Mouse (Mus musculus) hindbrain, embryonic 13.5 days (tissue): Measurements from ENCODE around the gene Nup93. TPM values are rescaled to one million over a fixed set of nuclear protein-coding genes. Genes with fewer than 3 reads are reported as not detected.
A peak's percentile ranks its signal among the peaks of the same experiment; 100 is the strongest.

ENCODE experiments used
- ATAC-seq: fragments of 200-750 bp; cut with Nextera tagmentation; 2 replicates; pipeline ENCODE4 v1.8.0; 2017; ENCODE audit warnings: moderate TSS enrichment; ENCODE audit not compliant: low FRiP score
- H3K27ac ChIP-seq: fragments of 300-500 bp; sonication (generic); 2 replicates; pipeline ENCODE4 v1.5.1; 2015; ENCODE audit warnings: inconsistent platforms, mild to moderate bottlenecking, moderate library complexity
- H3K27me3 ChIP-seq: fragments of 300-500 bp; sonication (generic); 2 replicates; pipeline ENCODE4 v1.6.1; 2015; ENCODE audit warnings: mild to moderate bottlenecking, inconsistent platforms
- H3K36me3 ChIP-seq: fragments of 300-500 bp; sonication (generic); 2 replicates; pipeline ENCODE4 v1.6.1; 2015; ENCODE audit warnings: mild to moderate bottlenecking, inconsistent platforms
- H3K4me1 ChIP-seq: fragments of 300-500 bp; sonication (generic); replicated peaks from 2 replicates; pipeline ENCODE4 v1.6.1; 2015; ENCODE audit warnings: inconsistent platforms
- H3K4me2 ChIP-seq: fragments of 300-500 bp; sonication (generic); 2 replicates; pipeline ENCODE4 v1.6.1; 2015; ENCODE audit warnings: inconsistent platforms, mild to moderate bottlenecking, moderate library complexity
- H3K4me3 ChIP-seq: fragments of 300-500 bp; sonication (generic); 2 replicates; pipeline ENCODE4 v1.5.1; 2015; ENCODE audit warnings: mild to moderate bottlenecking, inconsistent platforms
- H3K9ac ChIP-seq: fragments of 300-500 bp; sonication (generic); 2 replicates; pipeline ENCODE4 v1.6.1; 2015; ENCODE audit warnings: mild to moderate bottlenecking, inconsistent platforms
- H3K9me3 ChIP-seq: fragments of 300-500 bp; sonication (generic); 2 replicates; pipeline ENCODE4 v1.6.1; 2016; ENCODE audit warnings: inconsistent platforms
- WGBS: fragments of 180-500 bp; shearing (Covaris S2); methylation state at CpG from one replicate; pipeline ENCODE4 v1.1.7; 2015; 5-methylcytosine and 5-hydroxymethylcytosine counted together
- polyA plus RNA-seq: library from polyadenylated mRNA; unstranded; fragments of >200 nt; fragmentation: Nextera tagmentation; extraction: Ambion mirVana; gene quantifications from 2 replicates; pipeline ENCODE4 v1.2.1, GENCODE M21; 2015

Nup93 gene
- polyA plus RNA-seq, 1 experiment from 2014 or later = 66.5 TPM

DNA sequence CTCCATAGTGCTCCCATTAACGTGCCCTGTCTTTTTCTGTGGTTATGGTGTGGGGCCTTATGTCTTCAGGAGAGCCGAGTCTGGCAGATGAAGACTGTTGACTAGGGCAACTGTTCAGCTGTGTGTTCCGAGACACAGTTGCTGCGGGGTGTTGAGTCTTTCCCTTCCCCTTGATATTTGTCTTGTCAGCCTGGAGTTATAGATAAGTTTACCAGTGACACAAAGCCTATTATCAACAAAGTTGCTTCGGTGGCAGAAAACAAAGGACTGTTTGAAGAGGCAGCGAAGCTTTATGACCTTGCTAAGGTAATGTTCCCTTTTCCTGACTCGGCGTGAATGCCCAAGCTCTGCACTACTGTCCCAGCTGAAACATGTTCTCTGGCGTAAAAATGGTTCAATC is 93.3 kb downstream of the Nup93 start:
- WGBS = 90% methylated on average over 9 of the region's 9 CpGs
- no peak for ATAC-seq
- H3K4me2 ChIP-seq = no peak overlapping the region
- no peaks in the 10 kb centered on the region for H3K9me3 ChIP-seq
- no peak overlapping the region for H3K9ac ChIP-seq
- no peak overlapping the region for H3K27ac ChIP-seq
- H3K36me3 ChIP-seq = peaks cover 94% of the 10 kb centered on the region
- no peaks in the 10 kb centered on the region for H3K27me3 ChIP-seq
- H3K4me1 ChIP-seq = no peaks in the 10 kb centered on the region
- H3K4me3 ChIP-seq = no peak overlapping the region

- H3K36me3 ChIP-seq = peaks cover 81% of the 10 kb centered on the region
Measured at GRCm38 (mm10) chr8:94314069-94314468, 99.7 kb downstream of the Nup93 start.

DNA sequence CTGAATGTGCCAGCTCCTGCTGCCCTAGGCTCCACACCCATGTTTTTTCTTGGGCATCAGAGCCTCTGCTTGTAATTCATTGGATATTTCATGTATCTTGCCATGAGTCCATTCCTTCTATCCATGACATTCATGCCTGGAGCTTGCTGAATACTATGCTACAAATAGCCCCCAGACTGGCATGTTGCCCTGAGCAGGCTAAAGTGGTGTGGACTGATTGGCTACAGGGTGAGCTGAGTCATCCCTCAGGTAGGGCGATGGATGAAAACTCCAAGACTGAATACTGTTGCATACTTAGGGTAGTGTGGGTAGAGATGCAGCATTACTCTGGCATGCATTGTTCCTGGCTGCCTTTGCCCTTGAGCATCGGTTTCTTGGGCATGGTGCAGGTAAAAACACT is 102.9 kb downstream of the Nup93 start:
- H3K4me2 ChIP-seq = no peak overlapping the region
- no peak overlapping the region for H3K4me3 ChIP-seq
- no peak for ATAC-seq
- H3K36me3 ChIP-seq = peaks cover 82% of the 10 kb centered on the region
- WGBS = 96% methylated on average over 2 of the region's 2 CpGs
- H3K4me1 ChIP-seq = no peaks in the 10 kb centered on the region
- H3K9ac ChIP-seq = no peak overlapping the region
- H3K27ac ChIP-seq = no peak overlapping the region
- H3K9me3 ChIP-seq = no peaks in the 10 kb centered on the region
- H3K27me3 ChIP-seq = no peaks in the 10 kb centered on the region

More at GRCm38 (mm10) chr8:94314069-94314468, 99.7 kb downstream of the Nup93 start:
- no peak overlapping the region for H3K27ac ChIP-seq
- H3K9me3 ChIP-seq = no peaks in the 10 kb centered on the region
- no peak overlapping the region for H3K9ac ChIP-seq
- no peaks in the 10 kb centered on the region for H3K27me3 ChIP-seq
- 87% methylated on average over 2 of the region's 2 CpGs for WGBS
- H3K4me2 ChIP-seq = no peak overlapping the region
- no peak for ATAC-seq
- no peaks in the 10 kb centered on the region for H3K4me1 ChIP-seq
- no peak overlapping the region for H3K4me3 ChIP-seq

DNA sequence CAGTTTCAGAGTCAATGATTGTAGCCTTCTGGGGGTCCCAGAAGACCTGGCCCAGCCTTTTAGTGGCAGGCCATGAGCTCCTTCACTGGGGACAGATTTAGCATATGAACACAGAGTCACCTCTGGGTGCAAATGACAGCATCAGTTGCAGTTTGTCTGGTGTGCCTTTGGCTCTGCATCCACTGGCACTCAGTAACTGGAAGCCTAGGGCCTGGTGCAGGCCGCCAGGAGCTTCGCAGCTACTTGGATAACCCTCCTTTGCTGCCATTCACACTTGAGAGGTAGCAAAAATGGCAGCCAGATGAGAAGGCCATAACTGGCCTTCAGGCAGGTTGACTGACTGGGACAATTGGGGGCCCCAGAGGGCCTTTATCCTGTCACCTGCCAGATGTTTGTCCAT is 103.3 kb downstream of the Nup93 start:
- H3K36me3 ChIP-seq = peaks cover 79% of the 10 kb centered on the region
- no peak overlapping the region for H3K4me2 ChIP-seq
- no peaks in the 10 kb centered on the region for H3K4me1 ChIP-seq
- WGBS = 98% methylated on average over 2 of the region's 2 CpGs
- no peak overlapping the region for H3K27ac ChIP-seq
- H3K4me3 ChIP-seq = no peak overlapping the region
- no peaks in the 10 kb centered on the region for H3K9me3 ChIP-seq
- no peaks in the 10 kb centered on the region for H3K27me3 ChIP-seq
- no peak overlapping the region for H3K9ac ChIP-seq
- ATAC-seq = no peak

- ATAC-seq = no peak
- no peak overlapping the region for H3K27ac ChIP-seq
Measured at GRCm38 (mm10) chr8:94320036-94320435, 105.7 kb downstream of the Nup93 start.

DNA sequence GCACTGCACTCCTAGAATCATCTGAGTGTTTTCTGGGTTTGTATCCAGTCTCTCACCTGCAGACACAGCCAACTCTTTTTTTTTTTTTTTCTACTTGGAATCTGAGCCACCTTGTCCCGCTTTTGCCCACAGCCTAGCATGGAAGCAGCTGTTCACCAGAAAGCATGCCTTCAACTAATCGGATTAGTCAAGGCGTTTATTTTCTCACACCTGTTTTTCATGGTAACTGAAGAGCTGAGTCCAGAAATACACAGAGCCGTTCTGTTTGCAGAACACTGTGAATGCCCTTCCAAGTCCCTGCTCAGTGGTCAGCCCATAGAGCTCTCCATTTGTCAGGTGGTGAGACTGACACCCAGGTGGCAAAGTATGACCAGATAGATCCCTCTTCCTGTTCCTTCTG is 107.7 kb downstream of the Nup93 start:
- 80% methylated on average over 4 of the region's 4 CpGs for WGBS
- Histone ChIP-seq H3K36me3 (peaks cover 54% of the 10 kb centered on the region), H3K4me3 (no peak overlapping the region), H3K4me2 (no peak overlapping the region), H3K27me3 (no peaks in the 10 kb centered on the region), H3K9me3 (no peaks in the 10 kb centered on the region), H3K9ac (no peak overlapping the region), H3K27ac (no peak overlapping the region), H3K4me1 (no peaks in the 10 kb centered on the region)
- no peak for ATAC-seq

More at GRCm38 (mm10) chr8:94320036-94320435, 105.7 kb downstream of the Nup93 start:
- H3K4me1 ChIP-seq = no peaks in the 10 kb centered on the region
- no peak overlapping the region for H3K9ac ChIP-seq
- peaks cover 71% of the 10 kb centered on the region for H3K36me3 ChIP-seq
- WGBS = 86% methylated on average over 2 of the region's 2 CpGs
- H3K27me3 ChIP-seq = no peaks in the 10 kb centered on the region
- no peaks in the 10 kb centered on the region for H3K9me3 ChIP-seq
- H3K4me2 ChIP-seq = no peak overlapping the region
- H3K4me3 ChIP-seq = no peak overlapping the region

- H3K4me2 ChIP-seq = no peak overlapping the region
- H3K27ac ChIP-seq = no peak overlapping the region
- no peaks in the 10 kb centered on the region for H3K4me1 ChIP-seq
- no peaks in the 10 kb centered on the region for H3K9me3 ChIP-seq
- H3K9ac ChIP-seq = no peak overlapping the region
- 90% methylated on average over 6 of the region's 6 CpGs for WGBS
- H3K27me3 ChIP-seq = no peaks in the 10 kb centered on the region
- peaks cover 44% of the 10 kb centered on the region for H3K36me3 ChIP-seq
- no peak overlapping the region for H3K4me3 ChIP-seq
- no peak for ATAC-seq
Measured at GRCm38 (mm10) chr8:94323041-94323440, 108.7 kb downstream of the Nup93 start.

- no peak for ATAC-seq
- WGBS = 70% methylated on average over 12 of the region's 12 CpGs
- no peak overlapping the region for H3K9ac ChIP-seq
- H3K4me2 ChIP-seq = no peak overlapping the region
- no peaks in the 10 kb centered on the region for H3K27me3 ChIP-seq
- no peak overlapping the region for H3K27ac ChIP-seq
- no peaks in the 10 kb centered on the region for H3K9me3 ChIP-seq
- H3K36me3 ChIP-seq = peaks cover 34% of the 10 kb centered on the region
- no peak overlapping the region for H3K4me3 ChIP-seq
- no peaks in the 10 kb centered on the region; the same call in 1 of the 2 replicates for H3K4me1 ChIP-seq
Measured at GRCm38 (mm10) chr8:94324071-94324470, 109.7 kb downstream of the Nup93 start.

- no peak overlapping the region for H3K4me2 ChIP-seq
- H3K9ac ChIP-seq = no peak overlapping the region
- H3K9me3 ChIP-seq = no peaks in the 10 kb centered on the region
- no peaks in the 10 kb centered on the region for H3K27me3 ChIP-seq
- H3K4me1 ChIP-seq = no peaks in the 10 kb centered on the region; the same call in 1 of the 2 replicates
- H3K36me3 ChIP-seq = peaks cover 15% of the 10 kb centered on the region
- 84% methylated on average over 4 of the region's 4 CpGs for WGBS
- no peak overlapping the region for H3K4me3 ChIP-seq
- H3K27ac ChIP-seq = no peak overlapping the region
- no peak for ATAC-seq
Measured at GRCm38 (mm10) chr8:94326016-94326415, 111.7 kb downstream of the Nup93 start.

- Histone ChIP-seq H3K4me2 (no peak within 1 kb of the TSS), H3K4me1 (no peaks in the 10 kb centered on the region; the same call in 1 of the 2 replicates), H3K9me3 (no peaks in the 10 kb centered on the region), H3K9ac (no peak within 1 kb of the TSS; the same call in 1 of the 2 replicates), H3K27me3 (0 out of 2 replicates have a peak, but pooled peaks cover 4% of the 10 kb centered on the region), H3K27ac (no peak within 1 kb of the TSS), H3K4me3 (no peak within 1 kb of the TSS), H3K36me3 (0 out of 2 replicates have a peak, but pooled peaks cover 2% of the 10 kb centered on the region)
- 85% methylated on average over 21 of the region's 21 CpGs for WGBS
- no peak for ATAC-seq
Measured at GRCm38 (mm10) chr8:94328932-94329728, 114.8 kb downstream of the Nup93 start, which contains the start of gene Slc12a3. Slc12a3 (plus strand) TSS chr8:94329201.

GRCm38 (mm10) chr8:94330733-94331132 is 116.4 kb downstream of the Nup93 start:
- Histone ChIP-seq H3K9ac (no peak overlapping the region), H3K27ac (no peak overlapping the region), H3K4me1 (no peaks in the 10 kb centered on the region; the same call in 1 of the 2 replicates), H3K4me3 (no peak overlapping the region), H3K36me3 (no peaks in the 10 kb centered on the region), H3K9me3 (no peaks in the 10 kb centered on the region), H3K27me3 (0 out of 2 replicates have a peak, but pooled peaks cover 4% of the 10 kb centered on the region), H3K4me2 (no peak overlapping the region)
- peak; percentile 66 for ATAC-seq
- 35% methylated on average over 4 of the region's 4 CpGs for WGBS

GRCm38 (mm10) chr8:94333345-94333744 is 119.0 kb downstream of the Nup93 start:
- H3K27ac ChIP-seq = no peak overlapping the region
- no peak for ATAC-seq
- H3K4me2 ChIP-seq = no peak overlapping the region
- no peaks in the 10 kb centered on the region for H3K9me3 ChIP-seq
- H3K27me3 ChIP-seq = 0 out of 2 replicates have a peak, but pooled peaks cover 4% of the 10 kb centered on the region
- no peaks in the 10 kb centered on the region; the same call in 1 of the 2 replicates for H3K4me1 ChIP-seq
- no peaks in the 10 kb centered on the region for H3K36me3 ChIP-seq
- no peak overlapping the region for H3K9ac ChIP-seq
- no peak overlapping the region for H3K4me3 ChIP-seq
- WGBS = 54% methylated on average over 5 of the region's 5 CpGs

DNA sequence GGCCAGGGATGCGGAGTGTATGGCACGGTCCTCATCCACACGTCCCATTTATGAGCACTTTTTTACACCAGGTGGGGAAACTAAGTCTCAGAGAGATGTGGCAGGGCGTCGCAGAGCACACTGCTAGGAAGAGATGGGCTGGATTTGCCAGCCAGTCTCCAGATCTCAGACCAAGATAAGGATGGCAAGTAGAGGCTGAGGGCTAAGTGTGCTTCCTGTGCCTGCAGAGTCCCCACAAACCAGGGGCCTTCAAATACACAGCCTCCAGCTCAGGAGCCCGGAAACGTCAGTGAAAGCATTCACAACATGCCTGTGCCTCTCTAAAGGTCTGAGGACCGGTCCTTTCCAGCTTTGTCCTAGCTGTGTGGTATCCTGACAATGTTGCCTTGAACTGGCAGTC is 123.2 kb downstream of the Nup93 start:
- no peaks in the 10 kb centered on the region for H3K27me3 ChIP-seq
- H3K4me1 ChIP-seq = no peaks in the 10 kb centered on the region
- no peak overlapping the region for H3K4me3 ChIP-seq
- H3K36me3 ChIP-seq = no peaks in the 10 kb centered on the region
- ATAC-seq = no peak
- WGBS = 84% methylated on average over 8 of the region's 8 CpGs
- no peak overlapping the region for H3K4me2 ChIP-seq
- no peak overlapping the region for H3K9ac ChIP-seq
- no peak overlapping the region for H3K27ac ChIP-seq
- no peaks in the 10 kb centered on the region for H3K9me3 ChIP-seq
